Mouse (Mus musculus) brain, embryonic 18.5 days (tissue): ENCODE measurements around the gene Ccl3.

Experiments
- DNase-seq: peaks from one replicate; pipeline ENCODE4 v3.0.0-alpha.2; 2012; ENCODE audit warnings: low read depth, low spot score

Ccl3 gene

DNA sequence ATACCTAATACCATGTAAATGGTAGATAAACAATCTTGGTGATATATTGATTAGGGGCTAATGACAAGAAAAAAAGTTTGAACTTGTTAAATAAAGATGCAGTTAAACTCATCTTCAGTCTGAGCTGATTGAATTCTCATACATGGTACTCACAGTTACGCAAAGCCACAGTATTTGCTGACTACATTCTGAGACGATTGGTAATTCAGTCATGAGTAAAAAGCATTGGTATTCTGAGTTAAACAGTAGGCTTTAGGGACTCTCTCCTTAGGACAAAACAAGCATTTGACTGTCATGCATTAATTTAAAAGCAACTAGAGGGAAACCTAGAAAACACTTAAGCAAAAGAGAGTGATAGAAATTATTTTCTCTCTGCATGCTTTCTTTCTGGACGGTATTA lies 25.6 kb downstream of the Ccl3 start:
- DNase-seq: no peak

DNA sequence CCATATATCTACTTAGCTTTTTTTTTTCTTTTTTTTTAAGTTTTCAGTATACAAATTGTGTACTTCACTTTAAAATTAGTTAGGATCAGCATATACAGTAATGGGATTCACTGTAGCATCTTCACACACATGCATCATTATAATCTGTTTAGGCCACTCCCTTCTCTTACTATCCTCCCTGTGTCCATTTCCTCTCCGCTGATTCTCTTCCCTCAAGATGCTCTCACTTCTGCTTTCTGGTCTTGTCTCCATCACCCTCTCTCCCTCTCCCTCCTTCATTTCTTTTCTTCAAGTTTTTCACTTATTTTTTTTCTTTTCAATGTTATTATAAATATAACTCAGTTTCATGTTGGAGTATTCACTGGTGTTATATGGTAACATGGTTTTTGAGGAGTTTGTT lies 30.1 kb downstream of the Ccl3 start:
- no peak for DNase-seq

DNA sequence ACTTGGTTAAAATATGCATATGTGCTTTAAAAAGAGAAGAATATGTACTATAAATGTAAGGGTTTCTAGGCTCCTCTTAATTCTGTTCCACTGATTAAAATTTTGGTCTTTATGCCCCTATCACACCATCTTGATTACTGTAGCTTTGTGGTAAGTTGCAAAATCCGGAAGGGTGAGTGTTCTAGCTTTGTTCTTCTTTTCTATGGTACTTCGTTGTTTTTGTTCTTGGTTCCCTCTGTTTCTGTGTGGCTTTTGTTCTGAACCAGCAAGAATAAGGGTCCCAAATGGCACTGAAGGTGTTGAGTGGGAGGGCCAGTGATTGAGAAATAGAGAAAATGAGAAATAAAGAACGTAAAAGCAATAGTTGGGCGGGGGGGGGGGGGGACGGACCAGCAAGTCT lies 30.9 kb downstream of the Ccl3 start:
- no peak for DNase-seq

DNA sequence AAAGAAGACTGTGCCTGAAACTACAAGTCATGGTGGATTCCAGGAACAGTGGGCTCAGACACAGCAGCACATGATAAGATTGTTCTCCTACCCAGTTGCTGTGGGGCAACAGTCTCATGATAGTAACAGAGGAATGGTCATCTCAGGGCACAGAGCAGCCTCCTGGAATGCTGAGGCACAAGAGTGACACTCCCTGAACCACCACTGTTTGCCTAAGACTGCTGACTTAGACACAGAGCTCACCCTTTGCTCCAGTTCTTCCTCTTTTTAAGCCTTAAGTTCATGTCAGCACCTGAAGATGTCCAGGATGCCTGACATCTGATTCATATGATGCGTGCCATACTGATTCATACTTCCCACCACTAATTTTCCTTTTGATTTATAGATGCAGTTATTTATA lies 32.6 kb downstream of the Ccl3 start:
- DNase-seq: no peak

DNA sequence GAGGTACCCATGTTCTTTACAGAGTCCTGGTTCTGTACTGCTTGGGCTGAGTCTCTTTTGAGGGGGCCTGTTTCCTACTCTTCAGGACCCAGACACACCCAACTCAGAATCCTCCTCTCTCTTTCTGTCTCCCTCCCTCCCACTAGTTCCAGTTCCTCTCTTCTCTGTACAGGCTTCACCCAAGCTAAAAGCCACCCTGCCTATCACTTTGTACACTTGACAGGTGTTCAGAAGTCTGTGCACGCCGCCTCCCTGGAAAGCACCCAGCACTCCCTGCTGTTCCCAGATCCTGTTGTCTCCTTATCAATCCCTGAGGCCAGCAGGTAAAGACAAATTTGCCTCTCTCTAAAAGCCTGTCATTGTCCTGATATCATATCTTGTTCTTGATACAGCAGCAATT lies 38.3 kb downstream of the Ccl3 start:
- DNase-seq: no peak

DNA sequence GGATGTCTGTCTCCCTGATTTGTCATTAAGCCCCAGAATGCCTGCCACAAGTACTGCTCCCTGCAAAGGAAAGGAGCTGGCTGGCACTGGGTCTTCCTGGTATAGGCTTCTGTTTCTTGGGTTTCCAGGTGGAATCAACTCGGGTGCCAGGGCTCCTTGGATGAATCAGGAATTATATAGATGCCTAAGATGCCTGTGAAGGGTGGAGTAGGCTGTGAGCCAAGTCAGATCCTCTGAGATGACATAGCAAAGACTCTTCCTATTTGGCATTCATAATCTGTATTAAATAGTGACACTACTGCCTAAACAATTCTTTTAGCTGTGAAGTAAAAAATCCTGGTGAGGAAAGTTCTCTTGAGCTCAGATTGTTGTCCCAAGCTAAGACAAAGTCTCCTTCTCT lies 42.8 kb downstream of the Ccl3 start:
- DNase-seq: no peak

DNA sequence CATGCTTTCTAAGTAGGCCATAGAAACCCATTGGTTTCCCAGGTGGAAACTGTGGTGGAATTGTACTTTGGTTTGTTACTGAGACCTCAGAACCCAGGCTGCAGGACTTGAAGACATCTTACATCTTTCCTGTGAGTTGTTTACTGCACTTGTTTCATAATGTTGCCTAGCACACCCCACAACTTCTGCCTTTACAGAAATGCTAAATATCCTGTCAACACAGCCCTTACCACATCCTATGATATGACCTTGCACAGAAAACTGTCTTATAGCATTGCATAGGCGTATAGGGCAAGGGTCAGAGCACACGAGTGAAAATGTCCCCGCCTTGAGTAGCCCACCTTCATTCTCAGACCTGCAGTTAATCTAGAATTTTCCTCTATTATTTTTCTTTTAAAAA lies 43.6 kb downstream of the Ccl3 start:
- DNase-seq: no peak

DNA sequence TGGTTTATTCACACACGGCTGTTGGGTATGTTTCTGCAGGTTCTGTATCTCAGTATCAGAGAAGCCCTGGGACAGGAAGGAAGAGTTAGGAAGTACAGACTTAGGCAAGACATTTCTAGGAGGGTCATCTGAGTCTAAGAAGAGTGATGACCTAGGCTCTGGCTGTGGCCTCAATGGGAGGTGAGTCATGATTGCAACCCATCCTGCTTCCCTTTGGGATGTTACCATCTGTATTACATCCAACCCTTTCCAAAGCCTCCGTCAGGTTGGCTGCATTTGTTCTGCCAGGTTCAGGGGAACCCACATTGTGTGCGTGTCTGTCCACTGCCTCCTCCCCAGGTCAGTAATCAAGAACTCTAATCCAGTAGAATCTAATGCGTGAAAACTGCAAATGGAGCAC lies 44.5 kb downstream of the Ccl3 start:
- no peak for DNase-seq

DNA sequence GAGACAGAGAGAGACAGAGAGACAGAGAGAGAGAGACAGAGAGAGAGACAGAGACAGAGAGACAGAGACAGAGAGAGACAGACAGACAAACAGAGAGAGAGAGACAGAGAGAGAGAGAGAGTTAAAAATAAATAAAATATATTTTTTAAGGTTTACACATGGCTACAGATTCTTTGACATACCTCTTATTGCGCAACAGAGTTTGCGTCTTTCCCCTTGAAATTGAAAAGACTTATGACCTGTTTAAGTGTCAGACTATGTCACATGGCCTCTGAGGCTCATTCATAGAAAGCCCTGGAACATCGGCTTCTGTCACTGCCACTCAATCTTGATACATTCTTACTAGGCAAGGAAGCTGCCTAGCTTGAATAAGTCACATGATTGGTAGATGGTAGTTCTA lies 45.8 kb downstream of the Ccl3 start:
- DNase-seq: no peak

DNA sequence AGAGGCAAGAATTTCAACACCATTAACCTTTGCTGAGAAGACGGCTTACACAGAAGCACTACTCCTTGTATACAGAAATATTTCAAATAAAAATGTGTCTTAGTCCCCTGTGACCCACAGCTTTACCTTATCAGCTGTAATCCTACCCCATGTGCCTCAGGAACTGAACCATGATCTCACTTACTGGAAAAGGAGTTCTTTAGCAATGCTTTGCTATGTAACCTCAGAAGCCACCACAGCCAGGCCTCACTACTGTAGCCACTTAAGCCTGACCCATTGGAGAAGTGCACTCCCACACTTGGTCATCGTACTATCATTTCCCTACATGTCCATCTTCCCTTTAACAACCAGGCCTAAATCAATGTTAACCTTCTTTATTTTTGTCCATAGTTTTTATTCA lies 48.6 kb downstream of the Ccl3 start:
- DNase-seq: no peak

DNA sequence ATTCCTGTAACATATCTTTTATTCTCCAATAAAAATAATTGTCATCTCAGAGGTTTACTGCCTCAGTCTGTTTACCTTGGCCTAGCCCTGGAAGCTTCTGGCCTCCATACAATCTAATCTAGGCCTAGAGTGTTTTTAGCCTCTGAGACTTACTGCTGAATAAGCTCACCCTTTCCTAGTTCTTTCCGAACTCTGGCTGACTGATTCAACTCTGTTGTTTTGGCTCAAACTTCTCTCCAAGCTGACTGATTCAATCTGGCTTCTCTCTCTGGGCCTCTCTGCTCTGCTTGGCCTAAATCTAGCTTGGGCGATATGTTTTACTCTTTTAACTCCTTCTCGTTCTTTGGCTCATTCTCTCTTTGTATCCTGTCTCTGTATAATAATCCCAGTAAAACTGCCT lies 50.2 kb downstream of the Ccl3 start:
- DNase-seq: no peak

DNA sequence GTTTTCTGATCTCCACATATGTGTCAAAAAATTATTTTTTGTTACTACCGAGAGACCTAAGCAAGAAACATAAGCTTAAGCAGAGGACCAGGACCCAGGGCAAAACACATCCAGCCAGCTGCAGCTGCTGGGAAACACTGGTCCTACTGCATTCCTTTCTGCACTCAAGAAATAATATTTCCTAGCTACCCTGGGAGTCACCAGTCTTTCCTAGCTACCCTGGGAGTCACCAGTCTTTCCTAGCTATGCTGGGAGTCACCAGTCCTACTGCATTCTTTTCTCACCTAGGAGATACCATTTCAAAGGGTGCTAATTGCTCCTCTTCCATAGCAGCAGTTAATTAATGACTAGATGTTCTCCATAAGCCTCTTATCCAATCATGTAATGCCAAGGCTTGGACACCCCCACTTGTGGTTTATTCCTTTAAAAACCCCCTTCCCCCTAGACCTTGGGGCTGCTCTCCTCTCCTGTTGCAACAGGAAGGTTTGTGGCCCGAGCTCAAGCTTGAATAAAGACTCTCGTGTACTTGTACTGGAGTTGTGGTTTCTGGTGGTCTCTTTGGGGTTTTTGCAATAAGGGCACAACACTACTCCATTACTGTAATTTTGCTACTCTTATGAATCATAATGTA lies 50.8 kb downstream of the Ccl3 start:
- DNase-seq: no peak
